Mouse (Mus musculus): ENCODE results near the gene Gab3. TPM values are rescaled to one million over a fixed set of nuclear protein-coding genes. Genes with fewer than 3 reads are reported as not detected.

Gene Gab3
- 0.15 and 0.36 TPM in 2 replicates for polyA plus RNA-seq (2012; ENCODE audit: low replicate concordance)

GRCm38 (mm10) chrX:75084774-75085508 lies at the start of gene Gab3:
Gene Gab3, minus strand, starts transcription at chrX:75085458.

DNA sequence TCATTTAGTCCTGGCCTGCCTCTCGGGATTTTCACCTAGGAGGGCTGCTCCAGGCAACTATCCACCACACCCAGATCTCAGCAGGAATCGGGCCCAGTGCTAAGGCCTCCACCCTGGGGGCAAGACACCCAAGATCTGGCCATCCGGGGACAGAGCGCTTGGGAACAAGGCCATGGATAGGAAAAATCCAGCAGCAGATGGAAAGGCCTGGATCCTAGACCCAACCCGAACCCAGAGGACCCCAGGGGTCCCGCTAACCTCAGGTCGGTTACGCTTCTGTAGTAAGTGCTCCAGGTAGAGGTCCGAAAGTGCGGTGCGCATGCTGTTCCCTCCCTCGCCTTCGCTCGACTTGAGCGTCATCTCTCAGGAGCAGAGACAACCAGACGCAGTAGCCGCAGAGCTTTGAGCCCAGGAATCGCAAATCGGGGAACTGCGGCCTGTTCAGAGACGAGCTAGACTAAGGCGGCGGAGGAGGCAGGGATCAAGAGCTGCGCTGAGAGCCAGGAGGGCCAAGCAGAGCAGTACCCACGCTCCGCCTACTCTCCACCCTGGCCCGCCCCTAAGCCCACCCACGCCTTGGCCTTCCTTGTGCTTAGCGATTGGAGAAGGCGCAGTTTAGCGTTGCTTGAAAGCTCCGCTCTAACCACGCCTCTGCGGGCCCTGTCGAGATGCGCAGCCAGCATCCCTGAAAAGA lies 45.4 kb upstream of the Gab3 start, which contains the start of gene Mpp1:
Mpp1 (minus strand) TSS at position 550 of the 694 bp plus-strand sequence.

GRCm38 (mm10) chrX:75095369-75096162 lies 10.3 kb upstream of the Gab3 start, which contains the start of gene Dkc1:
Gene Dkc1, plus strand, starts transcription at chrX:75095854.

Other genes with a start within 250 kb of the Gab3 start
- not detected in 2 replicates for gene Gm5936, start 248.3 kb downstream of the Gab3 start, polyA plus RNA-seq (2012; ENCODE audit: low replicate concordance)
- 2.5 and 12.3 TPM in 2 replicates for gene Dkc1, start 10.4 kb upstream of the Gab3 start, polyA plus RNA-seq (2012; ENCODE audit: low replicate concordance)
- 10.8 and 35.5 TPM in 2 replicates for gene Mpp1, start 45.6 kb upstream of the Gab3 start, polyA plus RNA-seq (2012; ENCODE audit: low replicate concordance)
- not detected in 2 replicates for gene Smim9, start 78.3 kb upstream of the Gab3 start, polyA plus RNA-seq (2012; ENCODE audit: low replicate concordance)

All from leukemia stem cell, adult 10-12 weeks (primary cell).